In genomic region chr17:79939133-79939532, GRCm38 (mm10) we compare ENCODE assay signal across 22 mouse cellular contexts.
"Had no signal": no experiment of that assay in that cellular context is flagged by ENCODE, and none has a peak within 500 bp of the region (broad histone marks: within the 10 kb centered on the region; RNA-seq: fewer than 3 reads in every experiment).

No protein-coding gene starts in this region.

- H3K9ac ChIP-seq: kidney, embryonic 15.5 days; liver, embryonic 15.5 days; midbrain, embryonic 13.5 days; neural tube, embryonic 13.5 days had no signal

- H3K4me1 ChIP-seq: kidney, embryonic 15.5 days; neural tube, embryonic 13.5 days had no signal

- H3K4me2 ChIP-seq: kidney, embryonic 15.5 days; liver, embryonic 15.5 days; midbrain, embryonic 13.5 days; neural tube, embryonic 13.5 days had no signal

- DNase-seq: kidney, adult 11 months; kidney, adult 8-10 months; kidney, postnatal 10 days; kidney, postnatal 36 days; layer of hippocampus, postnatal 36 days; lung, adult 2 months; lung, postnatal 14 days; lung, postnatal 4 days; retina, postnatal 1 day; thymus, adult 2 months; thymus, postnatal 14 days; thymus, postnatal 4 days had no signal

- H3K4me3 ChIP-seq: kidney, embryonic 15.5 days; left cerebral cortex, adult 2 months; liver, embryonic 15.5 days; midbrain, embryonic 10.5 days; midbrain, embryonic 13.5 days; myocyte; neural tube, embryonic 13.5 days had no signal

- ATAC-seq: inflammation-experienced regulatory T-cells, adult 6 months; midbrain, embryonic 13.5 days; midbrain, embryonic 16.5 days had no signal

- H3K36me3 ChIP-seq: kidney, embryonic 15.5 days; liver, embryonic 15.5 days; midbrain, embryonic 10.5 days; midbrain, embryonic 13.5 days; neural tube, embryonic 13.5 days had no signal

- H3K27me3 ChIP-seq: kidney, embryonic 15.5 days; midbrain, embryonic 13.5 days; neural tube, embryonic 13.5 days had no signal

- H3K9me3 ChIP-seq: kidney, embryonic 15.5 days; liver, embryonic 15.5 days; midbrain, embryonic 10.5 days; midbrain, embryonic 13.5 days; neural tube, embryonic 13.5 days had no signal

- H3K27ac ChIP-seq: kidney, embryonic 15.5 days; left cerebral cortex, adult 2 months; liver, embryonic 15.5 days; midbrain, embryonic 10.5 days; midbrain, embryonic 13.5 days; neural tube, embryonic 13.5 days; stomach, postnatal 0 days had no signal
